Mouse (Mus musculus) layer of hippocampus, postnatal 25 days (tissue): ENCODE measurements around the gene Znhit1. TPM values are rescaled to one million over a fixed set of nuclear protein-coding genes. Genes with fewer than 3 reads are reported as not detected.

ENCODE experiments used
- DNase-seq, 2 experiments: peaks; one replicate each; pipeline ENCODE4 v3.0.0; 2022; ENCODE audit warnings: mixed read lengths in 2 of 2, low spot score in 1 of 2; ENCODE audit errors: extremely low spot score in 1 of 2
- total RNA-seq, 2 experiments: library from RNA; stranded (reverse); gene quantifications; 2 replicates each; pipeline ENCODE4 v1.2.3; 2021

Gene Znhit1
- 10 to 100 TPM; 75.4 to 90.7 TPM for total RNA-seq

DNA sequence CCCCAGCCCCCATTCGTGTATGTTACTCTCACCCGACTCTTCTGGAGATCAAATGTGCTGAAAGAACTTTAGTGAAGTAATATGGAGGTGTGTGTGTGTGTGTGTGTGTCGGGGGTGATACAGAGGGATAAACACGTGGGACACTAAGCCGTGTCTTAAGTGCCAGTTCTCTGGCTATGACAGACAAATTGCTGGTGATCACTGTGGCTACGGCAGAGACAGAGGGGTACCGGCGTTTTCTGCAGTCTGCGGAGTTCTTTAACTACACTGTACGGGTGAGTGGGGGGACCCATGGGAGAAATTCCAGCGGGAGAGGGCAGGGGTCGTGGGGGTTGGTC lies at the start of gene Znhit1:
Gene Znhit1 (minus strand): TSS at position 88 of the 338 bp plus-strand sequence.
- no peak for DNase-seq

DNA sequence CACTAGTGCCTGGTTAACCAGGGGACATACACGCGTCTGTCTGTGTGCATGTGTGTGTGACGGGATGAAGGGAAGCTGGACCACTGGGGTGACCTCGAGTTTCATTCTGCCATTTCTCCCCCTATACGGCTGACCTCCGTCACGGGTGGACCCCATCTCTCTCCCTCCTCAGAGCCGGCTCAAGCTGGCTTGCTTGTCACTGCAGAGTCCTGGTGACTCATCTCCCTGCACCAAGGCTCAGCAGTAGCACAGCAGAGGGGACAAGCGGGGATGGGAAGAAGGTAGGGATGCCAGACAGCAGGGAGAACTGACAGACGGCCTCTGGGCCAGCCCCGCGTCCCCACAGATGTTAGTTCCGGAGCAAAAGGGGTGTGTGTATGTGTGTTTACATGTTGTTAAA lies 48.4 kb upstream of the Znhit1 start:
- DNase-seq, result no peak

DNA sequence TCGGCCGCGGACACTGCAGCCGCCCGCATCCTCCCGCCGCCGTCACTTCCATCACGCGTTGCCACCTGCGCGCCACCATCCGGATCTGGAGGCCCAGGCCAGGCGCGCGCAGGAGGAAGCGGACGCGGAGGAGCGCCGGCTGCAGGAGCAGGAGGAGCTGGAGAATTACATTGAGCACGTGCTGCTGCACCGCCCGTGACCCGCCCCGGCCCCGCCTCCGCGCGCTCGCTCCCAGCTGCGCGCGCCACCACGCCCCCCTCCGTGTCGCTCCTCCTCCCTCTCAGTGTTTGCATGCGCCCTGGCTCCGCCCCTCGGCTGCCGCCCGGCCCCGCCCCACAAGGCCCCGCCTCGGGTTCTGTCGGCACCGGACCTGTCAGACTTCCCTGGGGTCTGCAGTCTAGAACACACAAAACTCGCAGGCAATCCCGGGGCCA lies 44.8 kb upstream of the Znhit1 start:
- peak; percentile 69 to 74 for DNase-seq

DNA sequence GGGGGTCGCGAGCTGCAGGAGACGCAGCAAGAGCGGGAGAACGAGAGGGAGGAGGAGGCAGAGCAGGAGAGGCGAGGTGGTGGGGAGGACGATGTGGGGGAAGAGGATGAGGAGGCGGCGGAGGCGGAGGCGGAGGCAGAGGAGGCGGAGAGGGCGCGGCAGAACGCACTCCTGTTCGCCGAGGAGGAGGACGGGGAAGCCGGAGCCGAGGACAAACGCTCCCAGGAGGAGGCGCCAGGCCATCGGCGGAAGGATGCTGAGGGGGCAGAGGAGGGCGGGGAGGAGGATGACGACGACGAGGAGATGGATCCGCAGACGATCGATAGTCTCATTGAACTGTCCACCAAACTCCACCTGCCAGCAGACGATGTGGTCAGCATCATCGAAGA lies 44.2 kb upstream of the Znhit1 start:
- peak; percentile 46 to 52 for DNase-seq

DNA sequence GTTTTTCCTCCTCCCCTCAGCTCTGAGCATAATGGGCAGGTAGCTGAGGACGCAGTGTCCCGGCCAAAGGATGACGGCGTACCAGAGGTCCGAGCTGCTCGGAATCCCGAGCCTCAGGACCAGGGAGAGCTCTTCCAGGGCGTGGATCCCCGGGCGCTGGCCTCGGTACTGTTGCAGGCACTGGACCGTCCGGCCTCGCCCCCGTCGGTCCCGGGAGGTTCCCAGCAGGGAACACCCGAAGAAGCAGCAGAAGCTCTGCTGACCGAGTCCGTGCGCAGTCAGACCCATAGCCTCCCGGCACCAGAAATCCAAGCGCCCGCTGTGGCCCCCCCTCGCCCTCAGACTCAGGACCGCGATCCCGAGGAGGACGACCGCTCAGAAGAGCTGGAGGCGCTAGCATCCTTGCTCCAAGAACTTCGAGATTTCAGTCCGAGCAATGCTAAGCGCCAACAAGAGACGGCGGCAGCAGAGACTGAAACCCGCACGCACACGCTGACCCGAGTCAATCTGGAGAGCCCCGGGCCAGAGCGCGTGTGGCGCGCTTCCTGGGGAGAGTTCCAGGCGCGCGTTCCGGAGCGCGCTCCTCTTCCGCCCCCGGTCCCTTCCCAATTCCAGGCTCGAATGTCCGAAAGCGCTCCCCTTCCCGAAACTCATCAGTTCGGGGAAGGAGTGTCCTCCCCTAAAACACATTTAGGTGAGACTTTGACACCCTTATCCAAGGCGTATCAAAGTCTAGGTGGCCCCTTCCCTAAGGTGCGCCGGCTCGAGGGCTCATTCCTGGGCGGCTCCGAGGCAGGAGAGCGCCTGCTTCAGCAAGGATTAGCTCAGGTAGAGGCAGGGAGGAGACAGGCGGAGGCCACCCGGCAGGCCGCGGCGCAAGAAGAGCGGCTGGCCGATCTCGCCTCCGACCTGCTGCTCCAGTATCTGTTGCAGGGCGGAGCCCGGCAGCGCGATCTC lies 43.5 kb upstream of the Znhit1 start:
- no peak for DNase-seq

DNA sequence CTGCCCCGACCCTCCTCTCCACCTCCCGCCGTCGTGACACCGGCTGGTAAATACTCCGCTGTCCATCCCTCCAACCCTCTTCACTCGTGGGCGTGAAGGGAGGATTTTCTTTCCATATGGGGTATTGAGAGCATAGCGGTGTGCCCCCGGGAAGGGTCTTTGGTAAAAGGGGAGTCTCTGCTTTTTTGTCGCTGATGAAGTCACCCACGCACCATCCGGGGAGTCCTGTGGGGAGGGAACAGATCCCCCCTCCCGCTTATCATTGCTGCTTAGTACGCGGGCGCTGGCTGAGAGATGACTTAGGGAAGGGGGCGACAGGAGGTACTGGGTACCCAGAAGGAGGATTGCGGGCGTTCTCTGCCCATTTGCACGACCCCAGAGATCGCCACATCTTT lies 42.6 kb upstream of the Znhit1 start:
- peak in 1 of 2 experiments; percentile 49 for DNase-seq

DNA sequence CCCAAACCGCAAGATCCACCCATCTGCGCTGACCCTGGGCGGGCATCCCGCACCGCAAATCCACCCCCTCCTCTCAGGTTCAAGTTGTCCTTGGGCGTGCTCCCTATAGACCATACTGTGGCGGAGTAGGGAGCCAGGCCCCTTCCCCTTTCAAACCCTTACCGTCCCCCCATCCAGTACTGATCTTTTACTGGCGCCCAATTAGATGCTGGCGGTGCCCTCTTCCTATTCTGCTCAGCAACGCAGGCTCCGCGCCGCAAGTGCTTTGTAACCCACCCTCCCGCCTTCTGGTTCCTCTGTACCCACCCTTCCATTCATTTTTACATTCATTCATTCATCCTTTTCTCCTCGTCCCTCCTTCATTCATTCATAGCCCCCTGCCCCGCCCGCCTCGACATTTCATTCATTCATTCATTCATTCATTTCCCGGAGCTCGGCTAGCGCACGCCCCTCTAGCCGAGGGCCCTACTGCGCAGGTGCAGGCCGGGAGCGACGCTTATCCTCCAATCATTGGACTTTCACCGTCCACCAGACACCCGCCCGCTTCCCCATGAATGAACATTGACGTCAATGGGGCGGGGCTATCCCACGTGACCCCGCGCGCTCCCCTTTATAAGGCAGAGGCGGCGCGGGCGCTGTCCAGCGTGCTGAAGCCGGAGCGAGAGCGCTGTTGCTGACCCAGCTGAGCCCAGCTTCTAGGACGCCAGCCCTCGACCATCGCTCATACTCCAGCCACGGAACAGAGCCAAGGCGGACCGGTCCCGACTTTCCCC lies 42.0 kb upstream of the Znhit1 start:
- peak; percentile 94 for DNase-seq

DNA sequence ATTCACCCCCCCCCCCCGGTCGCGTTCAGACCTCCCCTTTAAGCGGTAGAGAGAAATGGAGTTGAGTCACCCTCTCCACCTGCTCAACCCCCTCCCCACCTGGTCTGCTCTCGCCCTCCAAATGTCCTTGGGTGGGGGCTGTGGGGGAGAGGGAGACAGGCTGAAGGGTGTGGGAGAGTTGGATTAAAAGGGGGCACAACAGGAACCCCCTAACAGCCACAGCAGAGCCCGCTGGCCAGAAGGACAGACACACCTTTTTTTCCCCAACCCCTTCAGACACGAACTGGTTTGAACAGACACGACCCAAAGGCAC lies 41.4 kb upstream of the Znhit1 start:
- DNase-seq, result no peak

DNA sequence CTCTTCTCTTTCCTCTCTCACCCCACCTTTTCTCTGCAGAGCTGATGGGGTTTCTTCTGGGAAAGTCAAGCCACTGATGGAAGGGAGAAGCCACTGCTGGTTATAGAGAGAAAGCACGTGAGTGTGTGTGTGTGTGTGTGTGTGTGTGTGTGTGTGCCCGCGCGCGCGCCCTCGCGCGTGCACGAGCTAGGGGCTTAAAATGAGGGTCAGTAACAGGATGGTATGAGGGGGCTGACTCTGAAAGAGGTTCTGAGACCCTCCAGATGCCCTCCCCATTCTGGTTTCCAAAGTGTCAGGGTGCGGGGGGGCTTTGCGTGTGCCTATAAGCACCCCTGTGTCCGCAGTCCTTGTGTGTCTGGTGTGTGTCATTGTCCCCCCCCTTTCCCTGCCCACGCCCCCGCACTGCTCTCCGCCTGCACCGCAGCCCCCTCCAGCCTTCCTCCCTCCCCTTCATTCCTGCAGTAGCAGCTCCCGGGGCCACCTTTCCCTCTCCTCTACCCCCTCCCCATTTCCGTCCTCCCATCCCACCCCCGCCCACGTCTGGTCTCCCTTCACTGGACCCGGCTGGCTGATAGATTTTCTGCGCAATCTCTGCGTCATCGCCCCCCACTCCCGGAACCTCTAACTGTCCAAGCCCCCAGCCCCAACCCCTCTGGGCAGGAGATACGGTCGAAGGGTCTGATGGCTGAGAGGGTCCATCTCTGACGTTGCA lies 40.9 kb upstream of the Znhit1 start:
- DNase-seq, result no peak

DNA sequence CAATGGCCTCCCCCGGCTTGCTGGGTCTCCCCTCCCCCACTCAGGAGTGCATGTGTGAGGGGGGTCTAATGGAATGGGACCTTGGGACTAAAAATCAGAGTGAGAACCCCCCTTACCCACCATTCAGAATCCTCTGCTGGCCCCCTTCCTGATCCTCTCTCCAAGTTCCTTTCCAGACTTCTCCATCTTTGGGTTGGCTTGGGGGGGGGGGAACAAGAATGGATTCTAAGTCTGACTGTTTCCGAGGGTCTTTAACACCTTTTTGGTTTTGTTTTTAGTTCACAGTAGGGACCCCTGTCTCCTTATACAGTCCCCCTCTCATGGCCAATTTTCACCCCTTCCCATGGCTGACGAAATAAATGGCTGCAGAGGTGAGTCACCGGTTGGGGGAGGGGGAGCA lies 38.3 kb upstream of the Znhit1 start, which contains the start of gene Vgf:
Gene Vgf (plus strand): TSS at position 301 of the 400 bp plus-strand sequence.
- DNase-seq, result no peak

DNA sequence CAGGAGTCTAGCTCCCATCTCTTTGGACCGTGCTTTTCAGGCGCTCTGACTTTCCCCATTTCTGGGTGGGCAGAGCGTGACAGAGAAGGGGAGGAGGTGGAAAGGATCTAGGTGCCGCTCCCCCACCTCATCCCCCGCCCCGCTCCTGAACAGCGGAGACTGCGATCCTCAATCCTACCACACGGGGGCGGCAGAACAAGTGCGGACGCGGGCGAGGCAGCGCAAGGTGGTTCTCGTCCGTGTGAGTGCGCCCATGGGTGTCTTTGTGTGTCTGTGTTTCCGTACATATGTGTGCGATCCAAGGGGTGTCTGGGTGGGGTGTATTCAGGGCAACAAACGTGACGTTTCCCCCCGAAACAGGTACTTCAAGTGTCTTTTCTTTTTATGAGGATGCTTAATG lies 37.3 kb upstream of the Znhit1 start:
- peak; percentile 91 to 96 for DNase-seq

DNA sequence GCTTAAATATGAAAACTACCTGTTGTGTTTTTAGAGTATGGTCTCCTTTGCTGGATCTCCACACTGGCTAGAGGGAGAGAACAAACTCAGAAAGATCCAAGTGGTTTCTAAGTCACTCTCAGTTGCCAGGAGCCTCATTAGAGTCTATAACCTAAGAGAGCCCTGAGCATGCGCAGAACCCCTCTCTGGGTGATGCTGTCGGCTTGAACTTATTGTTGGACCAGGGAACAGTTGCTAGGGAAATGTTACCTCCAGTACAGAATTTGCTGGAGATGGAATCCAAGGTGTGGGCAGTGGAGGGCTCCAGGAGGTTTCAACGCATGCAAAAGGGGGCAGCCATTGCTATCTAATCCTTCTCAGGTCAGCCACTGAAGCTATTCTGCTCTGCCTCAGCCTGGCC lies 36.5 kb upstream of the Znhit1 start:
- DNase-seq, result no peak

DNA sequence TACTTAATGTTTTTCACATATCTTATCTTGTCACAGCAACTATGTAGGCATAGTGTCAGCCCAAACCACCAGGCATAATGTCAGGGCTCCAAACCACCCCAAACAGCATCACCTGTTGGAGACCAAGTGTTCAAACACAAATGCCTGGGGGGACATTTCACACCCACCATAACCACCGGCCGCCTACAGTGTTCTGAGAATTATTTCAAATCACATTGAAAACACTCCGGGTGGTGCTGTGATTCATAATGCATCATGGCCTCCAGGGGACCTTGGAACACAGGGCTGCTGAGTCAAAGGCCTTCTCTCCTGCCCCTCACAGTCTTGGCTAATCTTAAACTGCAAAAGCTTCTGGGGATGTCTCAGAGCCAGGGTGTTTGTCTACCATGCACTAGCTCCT lies 28.1 kb upstream of the Znhit1 start:
- DNase-seq, result no peak

DNA sequence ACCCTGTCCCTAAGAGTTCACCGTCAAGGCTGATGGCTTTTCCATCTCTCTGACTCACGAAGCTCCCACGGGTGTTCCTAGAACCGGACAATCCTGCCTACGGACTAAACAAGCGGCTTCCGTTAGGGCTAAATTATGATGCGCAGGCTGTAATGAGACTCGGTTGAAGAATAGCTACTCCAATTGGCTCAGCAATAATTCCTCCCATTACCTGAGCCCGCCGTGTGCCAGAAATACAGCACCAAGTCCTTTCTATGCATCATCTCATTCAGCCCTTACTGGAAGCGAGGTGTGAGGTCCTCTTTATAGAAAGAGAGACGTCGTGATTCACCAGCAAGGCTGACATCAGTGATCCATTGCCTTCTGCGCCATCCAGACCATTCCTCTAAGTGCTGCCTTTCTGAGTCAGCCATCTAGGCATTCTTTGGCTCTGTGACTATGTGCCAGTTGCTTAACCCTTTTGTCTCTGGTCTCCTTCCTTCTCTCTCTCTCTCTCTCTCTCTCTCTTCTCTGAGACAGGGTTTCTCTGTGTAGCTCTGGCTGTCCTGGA lies 24.7 kb upstream of the Znhit1 start:
- no peak for DNase-seq

DNA sequence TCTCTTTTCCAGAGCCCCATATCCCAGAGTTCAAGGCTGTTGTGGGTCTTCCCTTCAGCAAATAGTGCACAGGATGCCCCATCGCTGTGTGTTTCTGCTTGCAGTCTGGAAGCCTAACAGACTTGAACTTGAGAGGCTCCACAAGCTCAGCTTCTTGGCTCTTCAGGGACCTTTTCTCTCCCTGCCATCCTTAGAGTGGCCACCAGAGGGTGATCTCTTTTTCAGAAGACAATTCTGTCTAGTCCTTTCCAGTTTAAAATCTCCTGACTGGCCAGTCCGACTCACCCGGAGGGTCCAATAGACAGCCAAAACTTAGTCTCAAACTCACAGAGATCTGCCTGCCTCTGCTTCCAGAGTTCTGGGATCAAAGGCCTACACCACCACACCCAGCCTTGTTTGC lies 22.2 kb upstream of the Znhit1 start:
- DNase-seq, result peak in 1 of 2 experiments; percentile 62

DNA sequence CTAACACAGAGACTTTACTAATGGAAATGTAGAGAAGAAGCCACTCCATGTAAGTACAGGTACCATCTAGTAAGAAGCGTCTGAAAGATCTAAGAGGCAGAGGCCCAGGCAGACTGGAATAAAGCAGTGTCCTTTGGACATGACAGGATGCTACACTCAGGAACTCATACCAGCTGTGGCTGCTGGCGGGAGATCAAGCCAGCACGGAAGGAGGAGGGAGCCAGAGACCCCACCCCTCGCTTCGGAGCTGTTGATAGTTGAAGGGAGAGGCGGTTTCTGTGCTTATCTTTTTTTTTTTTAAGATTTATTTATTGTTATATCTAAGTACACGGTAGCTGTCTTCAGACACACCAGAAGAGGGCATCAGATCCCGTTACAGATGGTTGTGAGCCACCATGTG lies 19.5 kb upstream of the Znhit1 start:
- no peak for DNase-seq

DNA sequence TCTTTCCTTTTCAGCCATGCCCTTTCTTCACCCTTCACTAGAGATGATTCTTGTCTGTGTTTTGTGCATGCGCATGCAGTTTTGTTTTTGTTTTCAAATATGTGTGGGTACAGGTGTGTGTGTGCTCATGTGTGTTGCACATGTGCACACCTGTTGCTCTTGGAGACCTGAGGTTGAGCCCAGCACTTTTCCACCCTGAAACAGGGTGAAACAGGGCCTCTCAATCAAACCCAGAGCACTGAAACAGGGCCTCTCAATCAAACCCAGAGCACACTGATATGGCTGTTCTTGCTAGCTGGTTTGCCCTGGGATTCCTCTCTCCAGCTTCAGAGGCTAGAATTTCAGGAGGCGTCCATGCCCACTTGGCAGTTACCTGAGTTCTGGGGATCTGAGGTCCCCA lies 12.8 kb upstream of the Znhit1 start:
- no peak for DNase-seq

DNA sequence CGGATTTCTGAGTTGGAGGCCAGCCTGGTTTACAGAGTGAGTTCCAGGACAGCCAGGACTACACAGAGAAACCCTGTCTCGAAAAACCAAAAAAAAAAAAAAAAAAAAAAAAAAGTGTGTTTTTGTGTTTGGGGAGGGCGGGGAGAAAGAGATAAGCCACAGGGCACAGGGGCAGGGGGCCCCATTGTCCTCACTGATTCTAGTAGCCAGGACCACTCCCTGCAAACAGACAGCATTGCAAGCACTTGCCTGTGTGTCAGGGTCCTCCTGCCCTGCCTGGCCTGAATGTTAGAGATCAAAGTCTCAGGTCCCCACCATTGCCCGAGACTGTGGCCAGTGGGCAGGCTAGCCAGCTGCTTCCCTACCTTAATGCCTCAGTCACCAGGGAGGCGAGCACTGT lies 11.6 kb upstream of the Znhit1 start:
- DNase-seq, result no peak

DNA sequence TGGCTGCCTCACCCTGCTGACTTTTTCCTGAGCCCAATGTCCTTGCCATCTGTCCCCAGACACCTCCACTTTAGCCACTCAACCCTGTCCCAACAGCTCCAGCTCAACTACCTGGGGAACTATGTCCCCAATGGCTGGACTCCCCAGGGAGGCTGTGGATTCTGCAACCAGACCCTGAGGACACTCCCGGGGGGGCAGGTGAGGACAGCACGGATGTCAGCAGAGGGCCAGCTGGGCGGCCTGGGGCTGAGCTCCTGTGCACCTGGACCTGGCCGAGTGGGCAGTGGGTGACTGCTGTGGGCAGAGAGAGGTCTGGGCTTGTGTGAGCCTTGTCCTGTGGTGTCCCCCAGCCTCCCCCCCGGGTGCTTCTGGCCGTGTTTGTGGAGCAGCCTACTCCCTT lies 2.0 kb upstream of the Znhit1 start:
- DNase-seq, result no peak

DNA sequence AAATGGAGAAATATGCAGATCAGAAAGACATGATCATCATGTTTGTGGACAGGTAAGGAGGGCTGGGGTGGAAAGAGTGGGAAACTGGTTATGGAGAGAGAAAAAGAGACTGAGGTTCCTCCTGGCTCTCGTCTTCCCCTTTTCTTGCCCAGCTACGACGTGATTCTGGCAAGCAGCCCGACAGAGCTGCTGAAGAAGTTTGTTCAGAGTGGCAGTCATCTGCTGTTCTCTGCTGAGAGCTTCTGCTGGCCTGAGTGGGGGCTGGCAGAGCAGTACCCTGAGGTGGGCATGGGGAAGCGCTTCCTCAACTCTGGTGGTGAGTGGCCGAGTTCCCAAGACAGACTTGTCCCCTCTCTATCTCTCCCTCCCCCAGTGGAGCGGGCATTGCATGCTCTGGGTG lies 599 bp upstream of the Znhit1 start:
- peak in 1 of 2 experiments; percentile 44 for DNase-seq
